Mouse (Mus musculus) lung, postnatal 4 days (tissue): ENCODE measurements around the gene Acadsb.
A peak's percentile ranks its signal among the peaks of the same experiment; 100 is the strongest.
"Not testable (repeated sequence)": the region's sequence is repeated elsewhere in the genome, so short reads cannot be mapped to it uniquely, and the experiment has no call there.

Experiments
- DNase-seq, 2 experiments: peaks; one replicate each; pipeline ENCODE4 v3.0.0; 2021

Gene Acadsb

DNA sequence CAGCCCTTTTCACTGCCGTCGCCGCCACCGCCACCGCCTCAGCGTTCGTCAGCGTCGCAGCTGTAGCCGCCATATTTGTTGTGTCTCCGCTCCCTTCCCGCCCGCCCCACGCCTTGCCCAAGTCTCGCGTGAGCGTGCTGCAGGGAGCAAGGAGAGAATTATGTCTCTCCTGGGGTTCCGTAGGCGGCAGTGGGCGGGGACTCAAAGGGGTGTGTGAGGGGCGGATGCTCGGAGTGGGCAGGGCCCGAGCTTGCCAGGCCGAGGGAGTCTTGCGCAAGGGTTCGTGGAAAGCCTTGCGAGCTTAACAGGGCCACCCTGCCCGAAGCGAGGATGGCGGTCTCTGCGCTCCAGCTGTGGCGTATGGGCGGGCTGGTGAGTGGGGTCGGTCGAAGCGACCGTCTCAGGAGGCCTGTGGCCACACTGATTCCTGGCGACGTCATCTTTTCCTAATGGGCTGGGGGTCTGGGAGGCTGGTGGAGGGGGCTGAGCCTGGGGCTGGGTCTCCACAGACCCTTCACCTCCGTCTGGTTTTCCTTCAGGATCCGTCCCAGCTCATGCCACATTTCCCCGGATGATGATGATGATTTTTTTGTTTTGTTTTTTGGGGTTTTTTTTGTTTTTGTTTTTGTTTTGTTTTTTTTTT, at the start of gene Acadsb, which contains the start of gene Ikzf5:
Gene Acadsb, plus strand, starts transcription at position 186 of the 643 bp plus-strand sequence.
Gene Ikzf5, minus strand, starts transcription at position 106 of the 643 bp plus-strand sequence.
- peak; percentile 99 to 100 for DNase-seq

DNA sequence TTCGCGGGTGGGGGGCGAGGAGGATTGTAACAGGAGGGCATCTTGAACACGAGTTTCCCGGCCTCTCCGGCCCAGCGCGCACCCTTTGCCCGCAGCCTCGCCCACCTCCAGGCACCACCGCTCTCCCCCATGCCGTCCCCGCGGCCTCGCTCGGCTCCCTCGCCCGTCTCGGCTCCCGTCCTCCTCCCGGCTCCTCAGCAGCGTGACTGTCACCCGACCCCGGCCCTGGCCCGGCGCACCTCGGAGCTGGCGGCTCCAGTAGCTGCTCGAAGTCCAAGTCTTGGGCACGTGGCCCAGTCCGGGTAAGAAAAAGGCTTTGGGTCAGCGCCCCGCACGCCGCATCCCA, 48.2 kb upstream of the Acadsb start:
- no peak for DNase-seq

DNA sequence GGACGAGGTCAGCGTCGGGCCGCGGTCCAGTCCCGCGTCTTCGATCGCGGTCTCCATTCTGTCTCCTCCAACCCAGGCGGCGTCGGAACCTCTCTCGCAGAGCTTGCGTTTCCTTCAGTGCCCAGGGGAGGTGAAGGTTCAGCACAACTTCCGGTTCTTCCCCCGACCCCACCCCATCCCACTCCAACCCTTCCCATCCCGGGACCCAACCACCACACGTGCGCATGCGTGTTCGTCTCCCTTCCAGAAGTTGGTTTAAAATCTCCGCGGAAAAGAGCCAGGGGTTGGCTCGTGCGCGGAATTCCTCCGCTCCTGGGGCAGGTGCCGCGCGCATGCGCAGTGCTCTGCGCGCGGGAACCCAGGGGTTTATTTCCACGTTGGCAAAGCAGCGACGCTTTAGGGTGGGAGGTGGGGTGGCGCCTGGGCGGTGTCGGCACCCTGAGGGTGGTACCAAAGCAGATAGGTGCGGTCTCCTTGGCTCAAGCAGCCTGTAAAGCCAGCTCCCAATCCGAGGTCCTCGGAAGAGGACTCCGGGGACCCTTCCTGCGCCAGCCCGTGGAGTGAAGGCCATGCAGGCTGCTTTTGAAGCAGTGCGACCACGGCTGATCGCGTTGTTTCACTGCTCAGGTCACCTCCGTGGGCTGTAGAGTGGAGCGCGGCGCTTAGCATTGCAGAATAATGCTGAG, 47.6 kb upstream of the Acadsb start, which contains the start of gene 2310057M21Rik:
Gene 2310057M21Rik, minus strand, starts transcription at position 145 of the 686 bp plus-strand sequence.
- peak; percentile 94 to 96 for DNase-seq

DNA sequence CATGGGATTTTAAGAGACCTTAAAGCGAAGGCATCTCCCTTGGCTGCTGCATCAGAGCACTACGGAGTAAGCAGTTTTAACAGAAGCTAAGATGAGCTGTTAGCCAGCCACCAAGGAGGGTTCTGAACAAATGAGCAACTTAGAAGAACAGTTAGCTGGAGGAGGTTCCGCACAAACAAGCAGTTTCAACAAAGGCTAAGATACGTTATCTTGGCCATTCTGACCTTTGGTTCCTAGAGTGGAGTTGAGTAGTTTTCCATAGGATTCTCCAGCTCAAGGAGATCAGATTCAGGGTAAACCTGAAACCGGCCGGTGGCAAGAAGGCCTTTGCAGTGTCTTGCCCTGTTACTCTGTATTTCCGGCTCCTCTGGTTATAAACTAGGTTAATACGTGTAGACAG, 46.3 kb upstream of the Acadsb start:
- DNase-seq = no peak

DNA sequence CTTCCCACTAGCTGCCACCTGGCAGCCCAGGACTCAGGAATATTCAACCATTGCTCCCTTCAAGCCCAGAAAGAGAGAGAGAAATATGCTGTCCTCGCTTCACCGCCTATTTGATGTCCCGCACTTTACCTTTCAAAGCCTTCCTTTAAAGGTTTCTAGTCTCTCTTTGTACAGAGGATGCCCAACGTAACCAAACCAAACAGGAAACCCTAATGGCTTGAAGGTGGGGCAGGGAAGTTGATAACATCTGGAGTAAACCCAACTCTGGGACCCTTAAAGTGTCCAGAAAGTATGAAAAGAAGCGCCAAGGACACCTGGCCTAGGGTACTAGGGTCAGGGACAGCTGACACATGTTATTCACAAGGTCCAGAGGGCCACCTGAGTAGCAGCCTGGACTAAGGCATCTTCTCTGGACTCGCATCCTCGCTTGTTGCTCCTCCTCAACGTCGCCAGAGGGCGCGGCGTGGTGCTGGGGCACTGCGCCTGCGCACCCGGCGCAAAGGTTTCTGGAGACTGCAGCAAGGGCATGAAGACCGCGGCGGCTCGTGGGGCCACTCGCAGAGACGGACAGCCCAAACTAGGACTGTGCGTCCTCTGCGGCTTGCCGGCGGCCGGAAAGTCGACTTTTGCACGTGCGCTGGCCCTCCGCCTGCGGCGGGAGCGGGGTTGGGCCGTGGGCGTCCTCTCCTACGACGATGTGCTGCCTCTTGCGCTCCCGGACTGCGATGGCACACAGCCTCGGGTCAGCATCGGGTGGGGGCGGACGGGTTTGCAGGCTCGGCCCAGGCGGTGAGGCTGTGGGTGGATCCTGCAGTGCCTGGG, 39.5 kb upstream of the Acadsb start, which contains the start of gene Pstk:
Gene Pstk, plus strand, starts transcription at position 494 of the 822 bp plus-strand sequence.
- peak; percentile 92 to 94 for DNase-seq

DNA sequence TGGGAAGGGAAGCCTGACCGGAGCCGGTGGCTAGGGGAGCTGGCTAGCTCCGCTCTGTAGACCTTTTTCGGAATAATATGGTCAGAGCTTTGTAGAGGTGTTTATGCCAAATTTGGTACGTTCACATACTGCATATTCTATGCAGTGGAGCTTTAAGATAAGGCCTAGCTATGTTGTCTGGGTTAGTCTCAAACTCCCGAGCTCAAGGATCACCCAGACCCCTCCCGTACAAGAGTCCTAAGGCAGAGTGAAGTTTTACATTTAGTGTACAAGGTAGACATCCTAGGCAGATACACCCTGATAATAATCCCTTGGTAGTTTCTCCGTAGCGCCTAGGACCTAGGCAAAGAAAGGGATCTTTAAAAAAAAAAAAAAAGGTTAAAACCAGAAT, 38.9 kb upstream of the Acadsb start:
- no peak for DNase-seq

DNA sequence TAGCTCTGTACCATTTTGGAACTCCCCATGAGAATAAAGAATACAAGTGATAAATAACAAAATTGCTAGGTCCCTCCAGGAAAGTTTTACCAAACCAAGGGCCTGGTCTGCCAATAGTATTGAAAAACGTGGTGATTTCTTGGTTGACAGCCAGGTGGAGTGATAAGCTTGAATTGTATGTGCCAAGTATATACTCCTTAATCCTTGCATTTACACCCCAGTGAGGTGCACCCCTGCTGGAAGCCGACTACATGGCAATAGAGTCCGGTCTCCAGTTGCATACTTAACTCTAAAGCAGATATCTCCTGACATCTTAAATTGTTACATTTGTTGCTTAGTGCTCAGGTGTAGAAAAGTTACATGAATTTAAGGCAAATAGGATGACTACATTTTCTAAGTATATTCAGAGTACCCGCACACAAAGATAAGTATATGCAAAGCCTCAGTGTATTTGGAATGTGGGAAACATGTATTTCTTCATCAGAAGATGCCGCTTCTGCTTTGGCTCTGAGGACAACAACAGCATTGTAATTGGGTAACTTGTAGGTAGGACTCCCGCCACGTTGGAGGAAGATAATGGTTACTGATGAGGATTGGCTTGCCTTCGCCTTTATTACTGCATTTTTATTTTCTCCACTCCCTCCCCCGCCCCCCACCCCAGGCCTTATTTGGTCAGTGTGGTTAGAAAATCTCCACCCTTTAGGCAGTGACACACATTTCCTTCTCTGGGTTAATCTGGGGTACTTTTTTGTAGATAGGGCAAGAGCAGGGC, 38.3 kb upstream of the Acadsb start:
- no peak for DNase-seq

DNA sequence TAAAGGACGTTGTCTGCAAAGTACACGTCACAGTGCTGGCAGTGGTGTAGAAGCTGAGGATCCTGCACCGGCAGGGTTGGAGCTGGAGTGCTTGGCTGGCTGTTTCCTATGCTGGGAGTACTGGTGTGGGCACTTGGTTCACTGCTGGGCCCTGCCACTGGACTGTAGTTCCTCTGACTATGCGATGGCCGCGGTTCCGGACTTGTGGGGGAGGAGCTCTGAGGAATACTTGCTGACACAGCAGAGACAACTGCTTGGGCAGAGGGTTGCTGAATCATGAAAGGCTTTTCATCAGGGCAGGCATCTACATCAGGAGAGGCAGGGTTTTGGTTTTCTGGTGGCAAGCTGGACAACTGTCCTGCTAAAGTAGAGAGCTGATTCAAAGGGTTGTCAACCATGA, 18.6 kb upstream of the Acadsb start:
- not testable (repeated sequence) for DNase-seq

DNA sequence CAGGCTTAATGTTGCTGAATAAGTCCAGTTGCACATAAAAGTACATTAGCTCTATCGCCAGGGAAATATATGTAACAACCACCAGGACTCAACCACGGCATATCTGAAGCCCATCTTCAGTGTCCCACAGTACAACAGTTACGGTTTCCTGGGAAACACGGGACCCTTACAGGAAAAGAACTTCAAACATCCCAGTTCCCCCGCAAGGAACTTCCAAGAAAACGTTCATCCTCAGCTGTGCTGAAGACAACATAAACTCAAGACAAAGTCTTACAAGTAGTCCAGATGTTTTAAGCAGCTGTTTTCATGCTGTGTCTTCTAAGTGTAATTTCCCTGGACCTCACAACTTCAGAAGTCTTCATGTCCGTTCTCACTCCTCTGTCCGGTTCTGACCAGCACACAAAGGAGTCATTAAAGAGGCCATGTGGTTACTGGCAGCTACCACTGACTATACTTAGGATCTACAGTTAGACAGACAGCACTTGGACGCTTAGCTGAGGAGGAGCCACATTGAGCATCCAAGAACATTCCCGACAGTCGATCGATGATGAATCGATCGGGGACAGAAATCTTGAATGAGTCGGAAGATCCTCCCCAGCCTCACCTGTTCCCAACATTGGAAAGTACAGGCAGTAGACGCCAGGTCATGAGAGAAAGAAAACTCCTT, 947 bp upstream of the Acadsb start:
- DNase-seq = no peak

DNA sequence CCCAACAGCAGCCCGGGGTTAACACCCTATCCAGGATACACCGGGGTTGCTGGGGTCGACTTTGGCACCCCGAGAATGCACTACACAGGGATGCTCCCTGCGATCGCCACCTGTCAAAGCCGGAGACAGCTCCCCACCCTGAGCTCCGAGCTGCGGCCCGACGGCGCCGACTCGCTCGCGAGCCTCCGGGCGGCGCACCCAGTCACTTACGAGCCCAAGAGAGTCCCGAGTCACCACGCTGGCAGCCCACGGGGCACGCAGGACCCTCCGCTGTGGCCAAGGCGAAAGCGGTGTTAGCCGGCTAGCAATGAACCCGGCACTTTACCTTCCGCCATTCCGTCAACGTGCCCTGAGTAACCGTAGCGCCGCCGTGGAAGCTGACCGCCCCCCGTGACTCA, 414 bp upstream of the Acadsb start:
- no peak for DNase-seq

DNA sequence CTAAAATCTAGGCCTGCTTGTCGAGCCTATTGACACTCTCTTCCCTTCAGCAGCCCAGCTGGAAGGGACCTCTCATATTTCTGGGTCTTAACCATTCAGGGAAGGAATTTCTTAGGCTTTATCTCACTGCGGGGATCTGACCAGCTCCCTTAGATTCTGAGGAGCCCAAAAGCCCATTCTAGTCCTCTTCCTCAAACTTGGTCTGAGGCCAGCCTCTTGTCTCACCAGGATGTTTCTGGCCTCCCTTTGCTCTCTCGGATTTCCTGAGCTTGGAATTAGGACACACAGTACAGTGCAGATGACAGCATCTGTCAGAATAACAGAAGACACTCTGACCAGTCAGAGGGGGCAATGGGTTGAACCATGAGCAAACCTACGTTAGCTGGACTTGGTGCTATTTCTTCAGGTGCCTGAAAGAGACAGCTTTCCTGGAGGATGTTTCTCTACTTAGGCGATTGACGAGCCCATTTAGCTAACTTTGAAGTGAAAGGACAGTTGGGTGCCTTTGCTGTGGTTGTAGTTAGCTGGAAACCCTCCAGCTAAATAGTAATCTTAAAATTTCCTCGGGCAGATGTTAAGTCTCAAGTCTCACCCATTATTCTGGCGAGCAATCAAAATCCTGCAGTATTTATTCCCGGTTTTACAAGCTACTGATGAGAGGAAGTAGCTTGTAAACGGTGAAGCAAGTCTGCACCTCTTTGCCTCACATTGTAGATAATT, 980 bp downstream of the Acadsb start:
- DNase-seq = peak; percentile 49 to 52

DNA sequence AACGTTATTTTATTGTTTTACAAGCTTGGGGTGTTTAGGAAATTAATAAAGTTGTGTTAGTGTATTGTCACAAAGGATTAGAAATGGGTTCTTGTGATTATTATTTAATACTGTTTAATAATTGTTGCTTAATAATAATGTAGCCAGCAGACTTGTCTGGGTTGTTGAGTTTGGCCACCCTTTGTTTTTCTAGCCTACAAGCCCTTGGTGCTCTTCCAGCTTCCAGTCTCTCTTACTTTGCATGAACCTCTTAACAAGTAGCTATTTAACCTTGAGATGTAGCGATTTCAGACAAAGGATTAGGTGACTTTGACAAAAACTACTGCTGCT, 1.5 kb downstream of the Acadsb start:
- no peak for DNase-seq

DNA sequence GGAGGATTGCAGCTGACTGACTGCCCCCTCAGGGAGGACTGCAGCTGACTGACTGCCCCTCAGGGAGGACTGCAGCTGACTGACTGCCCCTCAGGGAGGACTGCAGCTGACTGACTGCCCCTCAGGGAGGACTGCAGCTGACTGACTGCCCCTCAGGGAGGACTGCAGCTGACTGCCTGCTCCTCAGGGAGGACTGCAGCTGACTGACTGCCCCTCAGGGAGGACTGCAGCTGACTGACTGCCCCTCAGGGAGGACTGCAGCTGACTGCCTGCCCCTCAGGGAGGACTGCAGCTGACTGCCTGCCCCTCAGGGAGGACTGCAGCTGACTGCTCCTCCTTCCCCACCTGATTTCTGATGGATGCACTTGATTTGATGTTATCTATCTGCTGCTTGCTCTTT, 6.3 kb downstream of the Acadsb start:
- not testable (repeated sequence) for DNase-seq

DNA sequence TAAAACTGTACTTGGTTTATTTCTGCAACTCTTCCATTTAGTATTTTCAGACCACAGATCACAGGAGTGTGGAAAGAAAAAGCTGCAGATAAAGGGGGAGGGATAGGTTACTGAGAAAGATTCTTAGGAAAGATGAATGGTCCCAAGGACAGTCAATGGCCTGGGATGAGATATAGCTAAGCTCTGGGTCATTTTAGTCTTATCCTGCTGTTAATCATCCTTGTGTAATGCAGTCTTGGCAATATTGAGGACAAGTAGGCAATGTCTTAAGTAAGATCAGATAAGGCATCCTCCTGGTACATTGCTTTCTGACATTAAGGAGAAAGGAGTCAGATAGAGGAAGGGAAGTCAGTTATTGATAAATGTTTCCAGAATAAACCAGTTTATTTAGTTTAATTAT, 7.2 kb downstream of the Acadsb start:
- no peak for DNase-seq

DNA sequence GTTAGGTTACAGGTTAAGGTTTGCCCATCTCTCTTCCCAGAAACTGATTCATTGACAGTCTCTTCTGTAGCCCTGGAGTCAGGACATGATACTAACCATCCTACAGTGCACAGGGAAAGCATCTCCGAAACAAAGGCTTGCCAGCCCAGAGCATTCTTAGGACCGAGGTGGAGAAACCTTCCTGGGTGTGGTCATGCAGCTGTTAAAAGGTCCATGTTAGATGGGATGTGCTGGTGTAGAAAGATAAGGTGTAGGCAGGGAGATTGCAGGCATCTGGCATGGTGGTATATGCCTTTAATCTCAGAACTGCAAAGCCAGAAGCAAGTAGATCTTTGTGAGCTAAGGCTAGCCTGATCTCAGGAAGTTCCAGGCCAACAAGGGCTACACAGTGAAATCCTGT, 14.5 kb downstream of the Acadsb start:
- no peak for DNase-seq

DNA sequence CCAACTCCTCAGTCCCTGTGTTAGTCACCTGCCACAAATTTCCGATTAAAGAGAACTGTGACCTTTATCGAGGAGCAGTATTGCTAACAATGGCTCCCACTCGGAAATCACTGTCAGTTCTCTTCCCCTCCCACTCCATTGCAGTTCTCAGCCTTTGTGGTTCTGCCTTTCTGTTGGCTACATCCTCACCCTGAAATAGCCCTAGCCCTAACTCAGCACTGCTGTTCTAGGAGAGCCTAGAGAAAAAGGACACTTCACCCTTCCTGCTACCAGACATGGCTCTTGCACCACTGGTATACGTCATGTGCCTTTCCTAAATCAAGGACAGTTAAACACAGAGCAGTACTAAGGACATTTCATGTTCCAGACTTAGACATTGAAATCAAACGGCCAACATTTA, 16.9 kb downstream of the Acadsb start:
- DNase-seq = no peak

DNA sequence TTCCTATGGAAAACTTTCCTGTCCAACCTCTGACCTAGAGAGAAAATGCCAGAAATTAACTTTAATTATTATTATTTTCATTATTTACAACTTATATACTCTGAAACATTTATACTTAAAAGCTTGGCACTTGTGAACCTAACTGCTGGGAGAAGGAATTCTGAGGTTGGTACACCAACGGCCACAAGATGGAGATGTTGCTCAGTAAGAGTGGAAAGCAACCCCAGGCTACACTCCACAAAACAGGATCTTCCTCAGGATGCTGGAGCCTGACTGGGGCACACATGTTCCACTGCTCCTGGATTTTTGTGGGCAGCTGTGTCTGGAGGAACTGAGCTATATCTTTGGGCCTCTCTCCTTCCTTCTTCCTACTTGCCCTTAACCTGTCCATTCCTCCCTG, 21.8 kb downstream of the Acadsb start:
- peak in 1 of 2 experiments; percentile 18 for DNase-seq

DNA sequence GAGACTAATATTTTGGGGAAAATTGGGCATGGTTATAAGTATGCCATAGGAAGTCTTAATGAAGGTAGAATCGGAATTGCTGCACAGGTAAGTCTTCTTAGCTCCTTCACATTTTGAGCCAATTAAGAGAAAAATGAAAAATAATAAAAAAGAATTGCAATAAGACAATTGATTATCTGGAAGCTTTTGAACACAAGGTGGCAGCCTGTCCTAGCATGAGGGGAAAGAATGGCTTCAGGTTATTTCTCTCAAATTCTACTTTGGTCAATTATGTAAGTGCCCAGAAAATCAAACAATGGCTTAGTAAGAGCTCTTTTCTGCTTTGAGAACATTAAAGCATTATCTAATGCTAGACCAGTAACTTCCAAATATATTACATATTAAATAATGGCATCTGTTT, 23.9 kb downstream of the Acadsb start:
- no peak for DNase-seq

DNA sequence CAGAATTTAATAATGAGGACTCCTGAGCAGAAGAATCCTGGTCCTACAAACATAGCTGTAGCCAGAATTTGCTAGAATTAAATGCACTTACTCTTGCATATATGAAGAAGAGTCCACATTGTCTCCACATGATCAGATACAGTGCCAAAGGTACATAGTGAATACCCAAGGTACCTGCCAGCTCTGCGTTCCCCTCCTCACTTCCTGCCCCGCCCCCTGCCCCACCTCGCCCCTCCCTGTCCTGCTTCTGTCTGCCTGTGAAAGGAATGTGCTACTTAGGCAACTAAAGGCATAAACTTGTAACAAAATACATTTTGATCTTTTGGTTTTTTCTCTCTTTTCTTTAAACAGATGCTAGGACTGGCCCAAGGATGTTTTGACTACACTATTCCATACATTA, 26.6 kb downstream of the Acadsb start:
- no peak for DNase-seq

DNA sequence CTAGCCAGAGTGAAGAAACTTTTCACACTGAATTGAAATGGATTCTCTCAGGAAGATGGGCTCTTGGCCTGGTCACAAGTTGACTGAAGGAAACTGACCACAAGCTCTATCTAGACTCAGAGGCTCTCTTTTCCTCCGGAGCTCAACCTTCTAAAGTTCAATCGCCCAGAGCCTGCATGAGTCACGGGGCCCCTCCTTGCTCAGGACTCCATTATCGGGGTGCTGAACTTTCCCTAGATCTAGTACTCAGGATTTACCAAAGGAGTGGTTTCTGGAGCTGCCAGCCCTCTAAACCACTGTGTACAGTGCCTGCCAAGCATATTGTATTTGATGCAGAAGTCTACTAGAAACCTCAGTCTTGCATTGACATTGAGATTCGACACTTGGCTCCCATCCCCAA, 46.3 kb downstream of the Acadsb start:
- DNase-seq = no peak

DNA sequence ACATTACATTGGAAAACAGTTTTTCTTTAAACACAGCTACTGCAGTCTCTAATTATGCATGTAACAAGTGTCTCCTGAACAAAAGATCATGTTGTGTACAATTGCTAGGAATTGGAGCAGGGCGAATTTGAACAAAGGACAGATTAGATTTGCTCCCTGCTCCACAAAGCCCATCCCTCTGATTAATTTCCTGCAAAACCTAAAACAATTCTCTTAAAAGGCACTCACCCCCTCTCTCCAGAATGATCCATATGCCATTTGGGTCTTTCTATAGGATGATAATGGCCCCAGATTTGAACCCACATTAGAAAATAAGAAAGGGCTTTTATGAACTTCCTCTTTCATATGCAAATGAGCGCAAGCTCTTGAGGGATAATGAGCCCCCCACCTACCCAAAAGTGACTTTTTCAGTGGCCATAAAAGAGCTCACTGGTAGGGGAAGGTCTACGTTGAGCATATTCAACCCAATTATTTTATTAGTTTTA, 54.8 kb downstream of the Acadsb start:
- no peak for DNase-seq

DNA sequence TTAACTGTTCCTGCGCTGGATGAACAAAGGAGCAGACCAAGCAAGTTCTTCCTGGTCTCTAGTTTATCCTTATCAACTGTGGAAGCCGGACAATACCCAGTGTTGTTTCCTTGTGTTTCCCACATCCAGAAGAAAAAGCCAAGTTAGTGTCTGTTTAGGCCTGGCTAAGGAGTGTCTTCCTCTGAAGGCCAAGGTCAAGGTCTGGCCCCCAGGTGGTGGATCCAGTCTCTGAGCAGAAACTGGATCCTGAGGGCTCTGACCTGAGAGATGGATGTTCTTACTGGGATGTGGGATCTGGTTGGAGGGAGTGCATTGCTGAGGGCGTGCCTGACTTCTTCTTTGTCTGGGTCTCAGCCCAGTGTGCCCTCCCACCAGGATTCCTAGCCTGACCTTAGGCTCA, 55.3 kb downstream of the Acadsb start:
- no peak for DNase-seq
